Mouse (Mus musculus) activated CD4-positive, CD25-positive, alpha-beta regulatory T cell, adult 4 months (primary cell): ENCODE data around the gene Vsir. TPM values are rescaled to one million over a fixed set of nuclear protein-coding genes. Genes with fewer than 3 reads are reported as not detected.

Experiments
- ATAC-seq: one replicate; pipeline ENCODE4 v1.8.0; 2017
- polyA plus RNA-seq, 2 experiments: library from polyadenylated mRNA; unstranded; fragments of 100-300 nt; shearing (Covaris generic); gene quantifications; one replicate each; pipeline ENCODE4 v1.2.1; 2017

Gene Vsir
- polyA plus RNA-seq, 2 experiments from 2014 or later = 182 to 186 TPM

DNA sequence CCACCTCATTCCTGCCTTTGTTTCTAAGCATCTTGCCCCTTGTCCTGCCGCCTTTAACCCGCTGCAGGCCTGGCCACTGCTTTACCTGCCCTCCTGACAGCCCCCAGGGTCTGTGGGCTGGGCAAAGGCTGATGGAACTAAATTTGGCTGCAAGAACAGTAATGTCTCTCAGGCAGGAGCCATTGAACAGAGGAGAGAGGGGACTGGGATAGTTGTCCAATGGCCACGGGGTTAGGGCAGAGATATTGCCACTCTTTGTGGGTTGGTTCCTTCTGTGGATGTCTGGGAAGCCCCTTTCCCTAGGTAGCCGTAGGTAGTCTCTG is 7.3 kb downstream of the Vsir start:
- no peak for ATAC-seq

DNA sequence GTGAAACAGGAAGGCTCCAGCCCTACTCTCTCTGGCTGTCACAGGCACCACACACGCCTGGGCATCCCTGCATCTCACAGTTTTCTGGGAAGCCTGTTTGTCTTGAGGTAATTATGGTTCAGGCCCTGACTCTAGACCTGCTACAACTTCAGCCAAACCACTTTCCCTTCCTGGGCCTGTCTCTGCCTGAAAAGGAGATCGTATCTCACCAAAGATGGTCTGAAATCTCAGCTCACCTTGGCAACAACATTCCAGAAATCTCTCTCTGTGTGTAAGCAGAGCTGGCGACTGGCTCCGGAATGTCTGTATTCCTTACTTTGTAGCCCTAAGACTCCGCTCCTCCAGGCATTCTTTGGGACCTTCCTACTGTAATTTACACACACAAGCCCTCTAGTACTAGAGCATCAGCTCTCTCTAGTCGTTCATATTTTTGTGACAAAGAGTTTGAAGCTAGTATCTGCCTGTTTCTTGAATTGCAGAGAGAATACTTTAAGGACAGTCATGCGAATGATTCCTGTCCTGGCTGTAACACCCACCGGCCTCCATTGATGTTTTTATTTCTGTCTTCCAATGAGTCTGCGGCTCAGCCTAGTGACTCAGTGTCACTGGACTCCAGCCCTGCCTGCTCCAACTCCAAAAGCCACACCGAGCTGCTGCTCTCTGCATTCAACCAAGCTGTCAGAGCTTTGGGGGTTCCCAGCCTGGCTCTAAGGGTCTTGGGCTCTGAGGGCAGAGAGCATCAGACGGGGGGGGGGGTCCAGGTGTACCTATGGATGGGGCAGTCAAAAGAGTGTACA is 8.4 kb downstream of the Vsir start:
- ATAC-seq = no peak

DNA sequence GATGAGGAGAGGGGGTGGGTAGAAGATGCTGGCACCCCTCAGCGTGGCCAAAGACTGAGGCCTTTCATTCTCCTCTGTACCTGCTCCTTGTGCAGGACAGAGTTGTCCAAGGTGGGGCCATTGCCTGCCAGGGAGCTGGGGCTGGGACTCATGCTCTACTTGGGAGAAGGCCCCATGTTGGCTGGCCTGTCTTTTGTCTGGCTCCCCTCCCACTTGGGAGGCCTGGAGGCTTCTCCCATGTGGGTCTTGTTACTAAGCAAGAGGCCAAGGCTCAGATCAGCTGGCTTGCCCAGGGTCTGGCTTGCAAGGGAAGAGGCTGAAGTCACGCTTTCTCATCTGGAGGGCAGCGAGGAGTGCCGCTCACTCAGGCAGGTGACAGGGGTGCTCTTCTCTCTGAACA is 10.8 kb downstream of the Vsir start:
- no peak for ATAC-seq

DNA sequence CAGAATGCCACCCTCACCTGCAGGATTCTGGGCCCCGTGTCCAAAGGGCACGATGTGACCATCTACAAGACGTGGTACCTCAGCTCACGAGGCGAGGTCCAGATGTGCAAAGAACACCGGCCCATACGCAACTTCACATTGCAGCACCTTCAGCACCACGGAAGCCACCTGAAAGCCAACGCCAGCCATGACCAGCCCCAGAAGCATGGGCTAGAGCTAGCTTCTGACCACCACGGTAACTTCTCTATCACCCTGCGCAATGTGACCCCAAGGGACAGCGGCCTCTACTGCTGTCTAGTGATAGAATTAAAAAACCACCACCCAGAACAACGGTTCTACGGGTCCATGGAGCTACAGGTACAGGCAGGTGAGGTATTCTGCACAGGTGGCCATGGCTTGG is 11.2 kb downstream of the Vsir start:
- ATAC-seq = no peak

DNA sequence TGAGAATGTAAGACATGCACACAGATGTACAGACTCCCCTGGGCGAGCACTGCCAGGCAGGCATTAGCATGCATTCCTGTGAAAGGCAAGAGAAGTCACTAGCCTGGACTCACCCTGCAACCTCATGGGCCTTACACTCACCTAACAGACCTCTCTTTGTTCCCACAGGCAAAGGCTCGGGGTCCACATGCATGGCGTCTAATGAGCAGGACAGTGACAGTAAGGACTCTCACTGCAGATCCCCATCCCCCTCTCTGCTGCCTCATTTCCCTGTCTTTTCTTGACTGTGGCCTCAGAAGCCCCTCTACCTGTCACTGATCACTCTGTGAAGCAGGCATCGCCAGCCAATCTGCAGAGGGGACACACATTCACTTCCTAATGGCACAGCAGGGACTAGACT is 12.1 kb downstream of the Vsir start:
- no peak for ATAC-seq

DNA sequence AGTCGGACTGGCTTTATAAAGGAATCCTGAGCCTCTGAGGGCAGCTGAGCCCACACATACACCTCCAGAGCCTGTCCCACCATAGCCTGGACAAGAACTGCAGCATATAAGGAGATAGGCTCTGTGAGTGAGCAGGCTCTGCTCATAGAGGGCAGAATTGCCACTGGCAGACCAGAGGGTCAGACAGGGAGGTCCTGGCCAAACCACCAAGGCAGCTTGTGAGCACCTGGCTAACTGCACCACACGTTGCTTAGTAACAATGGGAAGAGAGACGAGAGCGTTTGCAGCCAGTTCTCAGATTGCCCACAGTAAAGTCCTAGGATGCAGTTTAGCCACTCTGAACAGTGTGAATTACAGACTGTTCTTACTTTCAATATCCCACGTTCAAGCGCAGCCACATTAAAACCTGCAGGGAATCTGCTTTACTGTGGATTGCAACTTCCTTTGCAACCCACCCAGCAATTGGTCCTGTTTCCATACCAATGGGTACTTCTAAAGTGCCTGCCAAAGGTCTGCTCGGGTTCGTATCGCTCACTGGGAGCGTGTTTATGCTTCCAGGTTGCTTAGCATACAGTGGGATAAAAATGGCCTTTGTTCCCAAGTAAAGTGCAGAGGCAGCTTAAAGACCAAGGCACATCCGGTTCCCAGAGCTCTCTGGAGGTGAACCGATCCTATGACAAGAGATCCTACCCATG is 15.1 kb downstream of the Vsir start:
- ATAC-seq = no peak

DNA sequence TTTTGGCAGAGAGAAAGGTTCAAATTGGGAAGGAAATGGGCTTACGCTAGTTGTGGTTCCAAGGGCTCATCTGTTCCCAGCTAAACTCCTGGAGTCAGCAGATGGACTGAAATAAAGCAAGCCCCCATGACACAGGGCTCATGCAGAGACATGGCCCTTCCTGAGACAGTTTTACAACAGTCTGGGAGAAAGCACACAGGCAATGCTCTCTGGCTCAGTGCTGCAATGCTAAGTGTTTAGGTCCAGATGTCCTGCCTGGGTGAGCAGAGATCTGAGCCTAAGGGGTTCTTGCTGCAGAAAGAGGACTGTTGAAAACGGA is 15.6 kb downstream of the Vsir start:
- no peak for ATAC-seq

DNA sequence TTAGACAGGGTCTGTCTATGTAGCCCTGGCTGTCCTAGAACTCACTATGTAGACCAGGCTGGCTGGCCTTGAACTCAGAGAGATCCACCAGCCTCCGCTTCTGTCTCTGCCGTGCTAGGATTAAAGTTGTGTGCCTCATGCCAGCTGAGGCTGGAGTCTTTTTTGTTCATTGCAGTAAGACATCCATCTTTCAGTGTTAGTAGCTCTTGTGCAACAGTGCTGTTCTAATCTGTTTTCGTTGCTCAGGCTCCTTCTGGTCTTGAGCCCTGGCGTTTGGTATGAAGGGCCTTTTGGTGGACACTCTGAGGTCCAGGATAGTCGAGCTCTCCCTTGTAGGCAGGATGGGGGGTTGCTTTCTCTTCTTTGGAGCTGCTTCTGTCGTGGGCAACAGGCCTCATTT is 16.8 kb downstream of the Vsir start:
- no peak for ATAC-seq

DNA sequence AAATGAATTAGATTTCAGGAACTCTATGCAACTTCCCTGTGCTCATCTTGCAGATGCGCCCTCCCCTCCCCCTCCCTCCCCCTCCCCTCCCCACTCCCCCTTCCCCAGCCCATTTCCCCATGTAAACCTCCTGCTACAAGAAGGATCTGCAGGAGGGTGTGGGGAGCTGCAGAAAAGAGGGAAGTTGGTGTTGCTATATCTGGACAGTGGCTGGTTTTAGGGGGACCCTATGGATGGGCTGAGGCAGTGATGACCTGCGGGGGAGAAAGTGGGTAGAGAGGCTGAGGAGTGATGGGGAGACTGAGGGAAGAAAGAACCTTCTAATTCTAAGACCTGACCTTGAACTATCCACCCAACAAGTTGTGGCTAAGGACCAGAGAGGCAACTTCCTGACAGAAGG is 20.5 kb downstream of the Vsir start:
- ATAC-seq = no peak

DNA sequence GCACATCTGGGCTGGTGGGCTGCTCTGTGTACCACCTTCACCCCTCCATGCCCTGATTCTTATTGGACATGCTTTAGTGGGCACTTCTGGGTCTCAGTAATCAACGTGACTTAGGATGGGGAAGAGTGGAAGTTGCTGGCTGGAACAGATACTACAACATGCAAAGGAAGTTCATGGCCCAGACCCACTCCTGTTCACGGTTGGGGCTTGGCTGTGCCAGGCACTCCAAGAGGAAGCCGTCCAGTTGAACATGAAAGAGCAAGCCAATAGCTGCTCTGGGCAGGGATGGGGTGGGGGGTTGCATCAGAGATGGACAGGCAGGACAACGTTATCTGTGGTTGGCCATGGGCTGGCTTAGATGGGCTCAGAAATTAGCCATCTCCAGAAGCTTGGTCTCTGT is 21.3 kb downstream of the Vsir start:
- no peak for ATAC-seq

DNA sequence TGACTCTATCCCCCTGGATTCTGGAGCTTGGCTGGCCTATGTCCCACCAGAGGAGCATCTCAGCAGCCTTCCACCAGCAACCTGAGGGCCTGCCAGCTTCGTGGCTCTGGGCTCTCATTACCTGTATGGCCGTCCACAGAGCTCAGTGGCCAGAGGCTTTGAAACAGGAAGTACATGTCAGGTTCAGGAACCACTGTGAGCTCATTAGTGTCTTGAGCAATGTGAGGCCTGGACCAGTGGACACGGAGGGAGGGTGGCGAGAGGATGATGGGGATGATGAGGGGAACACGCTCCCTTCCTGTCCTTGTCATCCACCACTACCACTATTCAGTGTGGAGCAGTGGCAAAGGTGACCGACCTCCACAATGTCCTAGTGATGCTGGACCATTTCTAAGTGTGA is 22.8 kb downstream of the Vsir start:
- no peak for ATAC-seq

DNA sequence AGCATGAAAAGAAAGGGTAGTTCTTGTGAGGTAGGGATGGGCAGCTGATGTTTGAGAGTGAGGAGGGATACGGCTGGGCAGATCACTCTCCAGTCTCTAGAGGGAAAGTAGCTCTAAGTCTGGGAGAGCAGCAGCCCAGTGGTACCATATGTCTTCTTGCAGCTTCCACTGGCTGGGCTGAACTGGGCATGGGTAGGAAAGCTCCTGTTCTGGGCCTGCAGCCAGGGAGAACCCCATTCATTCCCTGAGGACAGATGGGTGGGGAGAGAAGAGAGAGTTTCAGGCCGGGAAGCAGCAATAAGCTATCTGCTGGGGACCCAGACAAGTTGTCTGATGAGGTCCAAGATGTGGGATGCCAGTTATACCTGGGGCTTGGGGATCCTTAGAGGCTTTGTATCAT is 23.4 kb downstream of the Vsir start:
- no peak for ATAC-seq

DNA sequence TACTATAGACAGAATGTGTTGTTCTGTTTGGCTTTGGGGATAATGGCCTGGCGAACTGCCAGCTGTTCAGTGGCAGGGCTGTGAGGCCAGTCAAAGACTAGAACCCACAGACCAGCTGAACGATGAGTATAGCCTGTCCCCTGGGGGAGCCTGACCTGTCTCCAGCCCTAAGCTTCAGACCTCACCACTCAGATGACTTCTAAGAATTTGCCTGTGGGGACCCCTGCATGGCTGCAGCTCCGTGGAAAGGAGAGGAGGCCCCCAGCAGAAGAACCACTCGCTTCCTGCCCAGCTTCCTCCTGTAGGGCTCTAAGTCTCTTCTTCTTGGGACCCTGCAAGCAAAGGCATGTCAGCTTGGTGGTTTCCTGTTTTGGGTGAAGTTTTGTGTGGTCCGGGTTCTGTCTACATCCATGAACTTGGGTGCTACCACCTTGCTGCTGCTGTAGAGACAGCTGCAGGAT is 24.0 kb downstream of the Vsir start:
- ATAC-seq = peak; percentile 62

DNA sequence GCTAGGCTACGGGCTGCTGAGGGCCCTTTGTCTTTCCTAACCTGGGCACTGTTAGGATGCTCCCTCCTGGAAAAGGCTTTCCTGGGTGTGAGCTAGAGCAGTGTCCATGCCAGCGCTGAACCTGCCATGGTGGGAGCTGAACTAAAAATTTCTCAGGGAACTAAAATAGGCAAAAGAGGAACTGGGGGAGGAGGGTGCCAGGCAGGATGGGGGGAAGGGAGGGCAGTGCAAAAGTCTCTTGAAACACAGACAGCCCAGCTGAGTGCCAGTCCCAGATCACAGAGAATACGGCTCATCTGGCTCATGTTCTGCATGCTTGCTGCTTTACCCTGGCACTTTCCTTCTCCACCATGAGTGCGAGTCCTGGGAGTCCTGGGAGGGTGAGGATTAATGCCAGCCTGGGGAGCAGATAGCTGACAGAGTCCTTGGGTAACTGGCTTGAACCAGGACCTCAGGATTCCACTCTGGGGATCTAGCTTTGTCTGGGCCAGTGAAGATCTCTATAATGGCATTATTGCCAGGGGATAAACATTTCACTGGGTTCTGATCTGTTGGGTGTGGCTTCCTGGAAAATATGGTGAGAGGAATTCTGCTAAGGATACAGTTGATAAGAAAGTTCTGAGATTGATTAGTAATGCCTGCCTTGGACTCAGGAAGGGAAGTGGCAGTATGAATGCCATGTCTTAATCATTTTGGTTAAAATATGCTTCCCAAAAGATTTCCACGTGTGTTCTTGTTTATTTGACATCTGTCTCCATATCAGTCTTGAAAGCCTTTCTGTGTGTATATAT is 25.1 kb downstream of the Vsir start:
- ATAC-seq = no peak

DNA sequence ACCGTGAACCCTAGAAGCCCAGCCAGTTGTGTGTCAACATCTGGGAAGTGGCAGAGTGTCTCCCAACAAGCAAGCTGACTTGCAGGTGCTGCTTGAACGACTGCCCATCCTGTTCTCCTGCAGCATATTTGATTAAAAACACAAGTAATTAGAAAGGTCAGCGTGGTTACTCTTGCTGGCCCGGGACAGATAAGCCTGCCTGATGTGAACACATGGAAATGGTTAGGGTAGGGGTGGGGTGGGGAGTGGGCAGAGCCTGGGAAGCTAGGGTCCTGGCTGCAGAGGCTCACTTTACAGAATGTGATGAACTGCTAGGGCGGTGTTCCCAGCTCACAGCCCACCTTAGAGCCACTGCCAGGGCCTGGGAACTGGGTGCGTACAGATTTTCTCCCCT is 26.9 kb downstream of the Vsir start:
- no peak for ATAC-seq

DNA sequence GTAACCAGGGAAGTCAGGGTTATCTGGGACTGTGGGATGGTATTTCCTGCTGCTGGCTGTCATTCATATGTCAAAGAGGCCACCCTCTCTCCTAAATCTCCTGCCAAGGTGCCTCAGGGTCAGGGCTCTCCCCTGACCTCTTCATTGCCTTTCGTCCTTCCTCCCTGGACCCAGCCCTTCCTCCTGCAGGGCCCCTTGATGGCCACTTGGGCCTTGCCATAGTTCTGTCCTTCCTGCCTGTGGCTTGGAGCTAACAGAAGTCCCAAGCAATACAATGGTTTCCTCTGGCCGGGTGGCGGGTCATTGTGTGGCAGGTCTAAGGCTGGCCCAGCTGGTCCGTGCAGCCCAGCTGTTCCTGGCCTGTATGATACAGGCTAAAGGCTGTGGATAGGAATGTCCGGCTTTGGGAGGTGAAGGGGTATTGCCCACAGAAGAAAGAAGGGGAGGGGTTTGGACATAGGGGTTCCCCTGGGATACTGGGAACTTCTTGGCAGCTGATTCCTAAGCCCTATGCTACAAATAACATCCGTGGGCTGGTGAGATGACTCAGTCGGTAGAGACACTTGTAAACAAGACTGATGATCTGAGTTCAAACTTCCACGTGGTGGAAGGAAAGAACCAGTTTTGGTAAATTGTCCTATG is 27.4 kb downstream of the Vsir start:
- no peak for ATAC-seq

DNA sequence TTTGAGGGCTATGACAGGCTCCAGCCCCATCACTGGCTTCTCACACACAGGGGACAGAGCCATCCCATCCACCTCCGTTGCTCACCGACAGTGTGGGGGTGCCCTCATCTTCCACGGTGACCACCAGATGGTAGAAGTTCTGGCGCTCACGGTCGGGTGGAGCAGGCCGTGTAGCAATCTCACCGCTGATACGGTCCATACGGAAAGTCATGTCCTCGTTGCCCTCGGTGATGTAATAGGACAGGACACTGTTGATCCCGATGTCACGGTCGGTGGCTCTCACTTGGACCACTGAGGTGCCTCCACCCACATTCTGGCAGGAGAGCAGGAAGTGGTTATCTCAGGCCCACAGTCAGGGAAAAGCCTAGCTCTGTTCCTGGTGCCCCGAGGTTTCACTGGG is 30.1 kb downstream of the Vsir start:
- no peak for ATAC-seq

DNA sequence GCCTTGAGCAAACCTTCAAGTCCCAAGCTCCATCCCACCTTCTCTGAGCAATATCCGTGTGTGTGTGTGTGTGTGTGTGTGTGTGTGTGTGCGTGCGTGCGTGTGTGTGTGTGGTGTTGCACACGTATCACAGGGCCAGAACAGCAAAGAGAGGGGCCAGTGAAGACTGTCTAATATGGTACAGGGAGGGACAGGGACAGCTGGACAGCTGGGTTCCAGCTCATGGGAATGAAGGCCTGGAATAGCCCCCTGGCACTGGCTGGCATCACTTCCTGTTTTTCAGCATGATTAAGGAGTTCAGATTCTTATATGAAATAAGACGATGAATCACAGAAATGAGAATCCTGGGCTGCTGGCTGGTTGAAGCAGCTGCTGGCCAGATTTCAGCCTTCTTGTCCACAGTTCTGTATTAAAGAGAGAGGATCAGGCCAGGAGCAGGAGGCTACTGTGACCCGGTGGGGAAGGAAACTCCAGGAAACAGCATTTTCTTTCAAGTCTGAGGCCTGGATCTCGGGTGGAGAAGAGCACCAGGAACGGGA is 32.8 kb downstream of the Vsir start:
- ATAC-seq = no peak

DNA sequence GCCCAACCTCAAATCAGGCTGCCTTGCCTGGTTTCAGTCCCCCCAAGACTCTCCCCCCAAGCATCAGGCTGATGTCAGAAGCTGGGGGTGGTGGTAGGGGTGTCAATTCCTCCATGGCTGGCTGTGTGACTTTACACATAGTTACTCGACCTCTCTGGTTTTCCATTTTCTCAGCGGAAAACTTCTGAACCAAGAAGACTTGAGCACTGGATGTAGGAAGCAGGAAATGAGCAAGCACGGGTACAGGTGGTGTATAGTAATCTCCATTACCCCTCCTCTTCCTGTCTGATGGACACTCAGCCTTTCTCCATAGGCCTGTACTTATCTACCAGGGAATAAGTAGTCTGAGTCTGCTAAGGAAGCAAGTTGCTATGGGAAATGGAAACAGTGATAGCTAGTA is 33.6 kb downstream of the Vsir start:
- peak; percentile 8 for ATAC-seq

DNA sequence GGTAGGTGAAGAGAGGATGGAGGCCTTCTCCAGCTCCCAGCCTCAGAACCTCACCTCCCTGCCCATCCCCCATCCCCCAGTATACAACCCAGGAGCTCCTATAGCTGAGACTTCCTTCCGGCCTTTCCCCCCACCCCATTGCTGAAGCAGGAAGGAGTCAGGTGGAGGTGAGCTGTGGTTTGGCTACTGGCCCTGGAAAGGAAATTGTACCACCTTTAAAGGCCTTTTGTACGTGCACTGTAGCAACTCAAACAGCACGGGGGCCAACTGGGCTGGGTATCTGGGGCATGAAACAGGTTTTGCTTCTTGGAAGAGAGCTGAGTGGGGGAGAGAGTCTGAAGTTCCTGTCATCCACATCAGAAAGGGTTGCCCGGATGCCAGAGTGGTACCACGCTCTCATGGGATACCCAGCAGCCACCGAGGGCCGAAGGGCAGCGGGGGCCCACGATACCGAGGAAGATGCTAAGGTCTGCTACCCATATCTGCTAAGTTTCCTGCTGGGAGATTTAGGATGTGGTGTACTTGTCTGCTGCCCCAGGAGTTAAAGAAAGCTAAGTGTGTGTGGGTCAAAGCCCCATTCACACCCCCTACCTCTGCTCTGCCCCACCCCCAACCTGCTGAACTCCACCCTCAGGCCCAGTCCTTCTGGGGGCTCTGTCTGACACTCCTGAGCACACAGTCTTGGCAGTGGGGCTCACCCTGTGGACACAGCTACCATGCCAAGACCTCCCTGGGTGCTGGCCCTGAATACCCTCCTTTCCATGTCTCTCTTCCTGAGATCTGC is 34.7 kb downstream of the Vsir start:
- peak; percentile 82 for ATAC-seq

DNA sequence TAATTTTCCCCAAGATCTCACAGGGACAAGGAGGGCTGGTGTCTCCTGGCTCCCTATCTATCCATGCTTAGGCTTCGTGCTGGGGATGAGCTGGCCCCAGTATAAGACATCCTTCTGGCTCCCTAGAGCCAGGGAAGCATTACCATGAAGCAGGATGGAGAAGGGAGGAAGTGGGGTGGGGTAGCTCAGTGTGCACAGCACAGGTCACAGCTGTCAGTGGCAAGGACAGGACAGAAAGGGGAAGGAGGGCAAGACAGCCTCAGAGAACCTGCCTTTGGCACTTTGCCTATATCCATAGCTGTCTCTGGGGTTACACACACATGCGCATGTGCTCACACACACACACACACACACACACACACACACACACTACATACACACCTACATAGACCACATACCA is 41.7 kb downstream of the Vsir start:
- ATAC-seq = no peak

DNA sequence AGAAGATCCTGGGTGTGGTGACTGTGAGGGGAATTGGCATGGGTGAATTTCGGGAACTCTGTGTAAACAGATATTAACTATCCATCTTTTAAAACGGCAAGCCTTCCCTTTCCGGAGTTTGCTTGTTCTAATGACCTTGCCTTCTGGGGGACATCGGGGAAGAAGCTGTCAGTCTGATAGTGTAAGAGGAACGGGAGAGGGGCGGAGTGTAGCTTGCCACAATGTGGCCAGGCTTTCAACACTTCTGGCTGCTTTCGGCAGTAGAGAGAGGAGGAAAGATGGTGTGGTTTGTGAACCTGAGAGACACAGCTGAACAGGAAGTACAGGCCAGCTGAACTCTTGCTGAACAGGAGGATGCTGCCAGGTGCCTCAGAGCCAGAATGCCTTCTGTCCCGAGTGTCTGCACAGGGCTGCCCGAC is 42.8 kb downstream of the Vsir start:
- peak; percentile 86 for ATAC-seq
